Mouse (Mus musculus): Measurements from ENCODE around the gene Adora1. TPM values are rescaled to one million over a fixed set of nuclear protein-coding genes. Genes with fewer than 3 reads are reported as not detected.

Gene Adora1
- total RNA-seq (2014; rRNA removed), result 51.1 and 54.2 TPM in 2 replicates
- polyA plus RNA-seq (2015; fragmentation: Nextera tagmentation; extraction: Ambion mirVana), result 32.6 and 33.4 TPM in 2 replicates

GRCm38 (mm10) chr1:134235391-134235921, at the start of gene Adora1:
TSS of gene Adora1 (minus strand) at chr1:134235431.
- no peak for TF ChIP-seq CTCF (IDR thresholded peaks at IDR 0.05; ENCODE audit: low read depth)
- ATAC-seq (no peak; the same call in 1 of the 2 replicates), DNase-seq (ENCODE audit: low spot score) (no peak)
- H3K4me3 ChIP-seq (ENCODE audit: low read length), result peak within 1 kb of the TSS; percentile 47
- H3K4me2 ChIP-seq (ENCODE audit: low read depth, low read length), result peak within 1 kb of the TSS; percentile 77
- H3K4me1 ChIP-seq (ENCODE audit: insufficient read depth, low read length), result peaks cover 33% of the 10 kb centered on the region
- H3K36me3 ChIP-seq (ENCODE audit: insufficient read depth, low read length), result no peaks in the 10 kb centered on the region
- 1% methylated on average over 34 of the region's 37 CpGs for WGBS
- H3K27ac ChIP-seq, result peak within 1 kb of the TSS; percentile 61
- H3K27me3 ChIP-seq (ENCODE audit: insufficient read depth, low read length), result no peaks in the 10 kb centered on the region; the same call in 1 of the 2 replicates
- no peaks in the 10 kb centered on the region for H3K9me3 ChIP-seq (ENCODE audit: low read length)
- peak within 1 kb of the TSS; percentile 46 for H3K9ac ChIP-seq (replicated peaks; ENCODE audit: low read length)

GRCm38 (mm10) chr1:134283108-134283507, 47.9 kb upstream of the Adora1 start:
- Histone ChIP-seq H3K4me1 (ENCODE audit: insufficient read depth, low read length) (no peaks in the 10 kb centered on the region), H3K27me3 (ENCODE audit: insufficient read depth, low read length) (no peaks in the 10 kb centered on the region), H3K4me2 (ENCODE audit: low read depth, low read length) (no peak overlapping the region), H3K27ac (no peak overlapping the region), H3K36me3 (ENCODE audit: insufficient read depth, low read length) (no peaks in the 10 kb centered on the region), H3K9ac (replicated peaks; ENCODE audit: low read length) (no peak overlapping the region), H3K9me3 (ENCODE audit: low read length) (no peaks in the 10 kb centered on the region), H3K4me3 (ENCODE audit: low read length) (no peak overlapping the region)
- 5% methylated on average over 1 of the region's 1 CpGs for WGBS
- no peak for DNase-seq (ENCODE audit: low spot score)
- ATAC-seq, result no peak
- no peak for TF ChIP-seq CTCF (IDR thresholded peaks at IDR 0.05; ENCODE audit: low read depth)

GRCm38 (mm10) chr1:134282342-134282741, 47.1 kb upstream of the Adora1 start:
- H3K4me3 ChIP-seq (ENCODE audit: low read length), result no peak overlapping the region
- DNase-seq (ENCODE audit: low spot score) (no peak), ATAC-seq (no peak)
- H3K4me1 ChIP-seq (ENCODE audit: insufficient read depth, low read length), result no peaks in the 10 kb centered on the region
- H3K36me3 ChIP-seq (ENCODE audit: insufficient read depth, low read length), result no peaks in the 10 kb centered on the region
- no peak overlapping the region for H3K9ac ChIP-seq (replicated peaks; ENCODE audit: low read length)
- WGBS, result 85% methylated on average over 3 of the region's 3 CpGs
- no peaks in the 10 kb centered on the region for H3K27me3 ChIP-seq (ENCODE audit: insufficient read depth, low read length)
- TF ChIP-seq CTCF (IDR thresholded peaks at IDR 0.05; ENCODE audit: low read depth), result no peak
- no peak overlapping the region for H3K4me2 ChIP-seq (ENCODE audit: low read depth, low read length)
- no peak overlapping the region for H3K27ac ChIP-seq
- H3K9me3 ChIP-seq (ENCODE audit: low read length), result no peaks in the 10 kb centered on the region

- H3K9me3 ChIP-seq (ENCODE audit: low read length), result no peaks in the 10 kb centered on the region
- no peaks in the 10 kb centered on the region for H3K27me3 ChIP-seq (ENCODE audit: insufficient read depth, low read length)
- WGBS, result 78% methylated on average over 4 of the region's 4 CpGs
- no peaks in the 10 kb centered on the region for H3K36me3 ChIP-seq (ENCODE audit: insufficient read depth, low read length)
- no peak overlapping the region for H3K4me3 ChIP-seq (ENCODE audit: low read length)
- H3K4me1 ChIP-seq (ENCODE audit: insufficient read depth, low read length), result no peaks in the 10 kb centered on the region
- DNase-seq (ENCODE audit: low spot score) (no peak), ATAC-seq (no peak)
- H3K9ac ChIP-seq (replicated peaks; ENCODE audit: low read length), result no peak overlapping the region
- H3K4me2 ChIP-seq (ENCODE audit: low read depth, low read length), result no peak overlapping the region
- TF ChIP-seq CTCF (IDR thresholded peaks at IDR 0.05; ENCODE audit: low read depth), result peak; percentile 27; the same call in 1 of the 2 replicates
- no peak overlapping the region for H3K27ac ChIP-seq
These were observed 46.3 kb upstream of the Adora1 start for GRCm38 (mm10) chr1:134281563-134281962.

- DNase-seq (ENCODE audit: low spot score), result peak; percentile 23
- no peak for TF ChIP-seq CTCF (IDR thresholded peaks at IDR 0.05; ENCODE audit: low read depth)
- H3K4me1 ChIP-seq (ENCODE audit: insufficient read depth, low read length), result no peaks in the 10 kb centered on the region
- WGBS, result 75% methylated on average over 5 of the region's 5 CpGs
- no peaks in the 10 kb centered on the region for H3K36me3 ChIP-seq (ENCODE audit: insufficient read depth, low read length)
- ATAC-seq, result no peak
- no peak overlapping the region for H3K27ac ChIP-seq
- H3K4me3 ChIP-seq (ENCODE audit: low read length), result no peak overlapping the region
- no peaks in the 10 kb centered on the region for H3K27me3 ChIP-seq (ENCODE audit: insufficient read depth, low read length)
- no peak overlapping the region for H3K9ac ChIP-seq (replicated peaks; ENCODE audit: low read length)
- H3K4me2 ChIP-seq (ENCODE audit: low read depth, low read length), result no peak overlapping the region
- no peaks in the 10 kb centered on the region for H3K9me3 ChIP-seq (ENCODE audit: low read length)
These were observed 44.9 kb upstream of the Adora1 start for GRCm38 (mm10) chr1:134280174-134280573.

- no peak overlapping the region for H3K4me2 ChIP-seq (ENCODE audit: low read depth, low read length)
- H3K27me3 ChIP-seq (ENCODE audit: insufficient read depth, low read length), result no peaks in the 10 kb centered on the region
- no peak for DNase-seq (ENCODE audit: low spot score)
- WGBS, result 78% methylated on average over 7 of the region's 7 CpGs
- no peak overlapping the region for H3K4me3 ChIP-seq (ENCODE audit: low read length)
- H3K36me3 ChIP-seq (ENCODE audit: insufficient read depth, low read length), result no peaks in the 10 kb centered on the region
- no peak overlapping the region for H3K9ac ChIP-seq (replicated peaks; ENCODE audit: low read length)
- H3K9me3 ChIP-seq (ENCODE audit: low read length), result no peaks in the 10 kb centered on the region
- no peak for TF ChIP-seq CTCF (IDR thresholded peaks at IDR 0.05; ENCODE audit: low read depth)
- peaks cover 12% of the 10 kb centered on the region for H3K4me1 ChIP-seq (ENCODE audit: insufficient read depth, low read length)
- no peak overlapping the region for H3K27ac ChIP-seq
- no peak for ATAC-seq
These were observed 41.6 kb upstream of the Adora1 start for GRCm38 (mm10) chr1:134276823-134277222.

Measured in hindbrain, postnatal 0 days (tissue).